Mouse (Mus musculus) left cerebral cortex, postnatal 14 days (tissue): Measurements from ENCODE around the gene Ehf. TPM values are rescaled to one million over a fixed set of nuclear protein-coding genes. Genes with fewer than 3 reads are reported as not detected.

Source experiments
- DNase-seq, 2 experiments: peaks; one replicate each; pipeline ENCODE4 v3.0.0; 2021 to 2022; ENCODE audit warnings: low spot score in 2 of 2, mixed read lengths in 1 of 2
- intact Hi-C: fragments of 180-260 bp; cut with DNase I; formaldehyde crosslinking; loops from one replicate; pipeline ENCODE4 v1.15.1; 2025
- total RNA-seq, 2 experiments: library from RNA; stranded (reverse); gene quantifications; 2 replicates each; pipeline ENCODE4 v1.2.3; 2021

Gene Ehf
- total RNA-seq, 2 experiments from 2014 or later = 0.13 to 0.25 TPM

DNA sequence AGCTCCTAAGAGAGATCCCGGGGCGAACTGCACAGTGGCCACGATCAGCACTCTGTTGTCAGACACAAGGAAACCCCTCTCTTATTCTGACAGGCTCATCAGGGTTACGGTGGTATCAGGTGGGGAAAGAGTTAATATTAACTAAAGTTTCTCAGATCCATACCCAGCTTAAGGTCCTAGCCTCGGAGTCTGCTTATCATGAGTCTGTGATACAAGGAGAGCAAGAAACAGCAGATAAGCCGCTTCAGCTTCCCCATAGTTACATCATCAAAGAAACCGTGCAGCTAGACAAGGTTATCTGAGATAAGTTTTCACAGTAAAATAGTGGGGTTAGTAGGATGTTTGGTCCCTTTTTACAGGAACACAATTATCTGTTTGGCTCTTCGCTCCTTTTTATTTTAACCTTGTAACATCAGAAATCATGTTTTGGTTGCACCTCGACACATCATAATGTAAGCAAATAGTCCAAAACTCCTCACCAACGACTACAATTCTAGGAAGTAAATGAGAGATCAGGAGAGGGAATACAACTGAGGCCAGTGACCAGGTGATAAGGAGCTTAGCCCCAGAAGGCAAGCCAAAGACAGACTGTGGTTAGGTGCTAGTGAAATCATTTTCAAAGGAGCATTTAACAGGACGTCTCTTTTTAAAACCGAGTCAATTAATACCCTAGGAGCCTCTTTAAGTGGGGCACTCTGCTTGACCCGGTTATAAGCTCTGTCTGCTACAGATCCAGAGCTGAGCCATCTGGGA is 4.2 kb downstream of the Ehf start:
- intact Hi-C loops = no loop called here
- no peak for DNase-seq

DNA sequence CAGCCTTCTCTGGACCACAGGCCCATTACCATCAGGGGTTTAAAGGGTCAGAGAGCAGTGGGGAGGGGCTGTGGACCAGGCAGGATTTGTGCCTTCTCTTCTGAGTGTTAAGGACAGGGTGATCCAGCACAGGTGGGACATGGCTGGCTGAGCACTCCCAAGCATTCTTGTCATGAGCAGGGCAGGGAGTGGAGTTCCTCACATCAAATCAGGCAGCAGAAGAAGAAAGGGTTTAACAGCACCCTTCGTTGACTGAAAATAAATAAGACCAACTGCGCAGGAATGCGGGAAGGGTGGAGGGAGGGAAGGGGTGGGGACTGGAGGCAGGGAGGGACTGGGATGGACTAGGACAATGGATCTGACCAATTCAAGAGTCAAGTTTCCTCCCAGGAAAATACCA is 8.6 kb downstream of the Ehf start:
- no peak for DNase-seq
- intact Hi-C loops = no loop called here

DNA sequence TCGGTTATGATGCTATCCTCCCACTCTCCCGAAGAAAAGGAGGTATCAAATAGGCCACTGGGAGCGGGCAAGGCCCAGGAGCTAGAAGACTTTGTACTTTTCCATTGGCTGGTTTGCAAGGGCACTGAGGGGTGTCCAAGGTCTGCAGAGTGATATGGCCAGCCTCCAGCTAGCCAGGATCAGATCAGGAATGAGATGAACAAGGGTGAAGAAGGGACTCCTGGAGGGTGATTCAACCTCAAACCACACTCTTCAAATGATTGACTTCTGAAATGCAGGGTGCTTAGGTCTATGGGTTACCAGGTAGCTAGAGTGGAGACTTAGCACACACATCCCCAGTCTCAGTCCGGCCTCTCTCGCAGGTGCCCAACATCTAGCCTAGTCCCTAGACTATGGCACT is 9.3 kb downstream of the Ehf start:
- intact Hi-C loops = no loop called here
- DNase-seq = no peak

DNA sequence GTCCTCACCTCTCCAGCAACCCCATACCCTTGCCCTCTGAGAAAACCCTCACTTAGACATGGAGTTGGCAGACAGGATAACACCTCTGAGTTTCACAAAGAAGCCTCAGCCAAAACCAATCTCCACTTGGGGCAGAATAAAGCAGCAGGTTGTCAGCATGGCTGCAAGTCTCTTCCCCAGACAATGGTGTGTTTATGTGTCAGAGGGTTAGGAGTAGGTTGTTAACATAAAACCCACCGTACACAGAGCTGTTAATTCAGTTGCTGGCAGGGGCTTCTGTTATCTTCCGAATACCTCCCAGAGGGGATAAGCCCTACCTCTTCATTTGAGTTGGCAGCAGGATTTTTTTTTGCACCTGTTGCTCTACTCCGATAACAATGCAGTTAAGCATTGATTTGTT is 9.9 kb downstream of the Ehf start:
- intact Hi-C loops = no loop called here
- DNase-seq = no peak

DNA sequence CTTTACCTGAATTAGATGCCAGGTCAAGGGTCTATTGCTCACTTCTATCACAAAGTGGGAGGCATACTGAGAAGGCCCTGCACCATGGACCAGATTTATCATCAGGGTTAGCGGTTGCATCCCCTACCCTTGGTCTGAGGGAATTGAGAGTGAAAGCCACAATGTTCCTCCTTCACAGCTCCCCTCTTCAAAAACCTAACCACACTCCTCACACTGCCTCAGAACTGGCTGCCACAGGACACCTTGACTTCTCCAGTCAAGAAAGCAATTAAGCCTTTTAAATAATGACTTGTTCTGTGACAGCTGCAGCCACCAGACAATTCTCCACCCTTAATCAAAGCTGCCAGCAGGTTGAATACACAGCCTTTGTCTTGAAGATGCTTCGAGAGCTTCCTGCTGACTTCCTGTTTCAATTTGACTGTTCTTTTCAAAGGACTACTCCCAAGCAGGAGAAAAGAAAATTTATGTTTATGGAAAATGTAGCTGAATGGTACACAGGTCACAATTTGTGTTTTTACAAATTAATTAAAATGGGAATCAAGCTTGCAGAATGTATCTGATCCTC is 12.3 kb downstream of the Ehf start:
- intact Hi-C loops = no loop called here
- no peak for DNase-seq

DNA sequence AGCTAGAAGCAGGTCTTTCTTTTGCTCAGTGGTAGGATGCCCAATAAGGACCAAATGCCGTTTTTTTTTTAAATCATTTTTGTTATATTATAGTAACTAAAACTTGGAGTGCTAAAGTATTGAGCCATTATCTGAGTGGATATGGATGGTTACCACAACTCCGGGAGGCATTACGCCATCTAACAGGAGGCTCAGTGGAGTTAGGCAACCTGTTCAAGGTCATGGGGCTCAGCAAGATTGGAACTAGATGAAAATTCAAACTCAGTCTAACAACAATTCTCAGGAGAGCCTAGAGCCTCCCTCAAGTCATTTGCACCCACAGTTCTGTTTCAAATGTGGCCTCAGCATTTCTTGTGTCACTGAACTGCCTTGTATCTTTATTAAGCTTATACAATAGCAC is 12.9 kb downstream of the Ehf start:
- intact Hi-C loops = no loop called here
- DNase-seq = no peak

DNA sequence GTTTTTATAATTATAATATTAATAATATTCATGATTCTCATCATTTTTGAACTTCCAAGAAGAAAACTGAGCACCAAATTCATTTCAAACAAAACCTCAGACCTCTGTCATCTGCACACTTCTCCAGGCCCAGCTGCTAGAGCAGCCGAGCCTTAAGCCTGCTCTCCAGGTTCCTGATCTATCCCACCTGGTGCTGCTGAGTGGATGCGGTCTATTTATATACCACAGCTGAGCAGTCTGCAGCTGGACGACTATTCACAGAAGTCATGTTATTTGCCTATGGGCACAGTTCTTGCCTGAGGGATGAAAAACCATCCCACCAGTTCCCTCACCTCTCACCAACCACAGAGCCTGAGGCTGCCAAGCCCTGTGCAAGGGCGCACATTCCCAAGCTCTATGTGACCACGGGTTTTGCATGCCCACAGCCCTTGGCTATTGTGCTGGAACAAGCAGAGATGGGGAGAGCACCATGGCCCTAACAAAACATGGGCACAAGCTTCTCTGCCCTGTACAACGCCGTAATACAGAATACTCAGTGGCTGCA is 13.6 kb downstream of the Ehf start:
- intact Hi-C loops = no loop called here
- no peak for DNase-seq

DNA sequence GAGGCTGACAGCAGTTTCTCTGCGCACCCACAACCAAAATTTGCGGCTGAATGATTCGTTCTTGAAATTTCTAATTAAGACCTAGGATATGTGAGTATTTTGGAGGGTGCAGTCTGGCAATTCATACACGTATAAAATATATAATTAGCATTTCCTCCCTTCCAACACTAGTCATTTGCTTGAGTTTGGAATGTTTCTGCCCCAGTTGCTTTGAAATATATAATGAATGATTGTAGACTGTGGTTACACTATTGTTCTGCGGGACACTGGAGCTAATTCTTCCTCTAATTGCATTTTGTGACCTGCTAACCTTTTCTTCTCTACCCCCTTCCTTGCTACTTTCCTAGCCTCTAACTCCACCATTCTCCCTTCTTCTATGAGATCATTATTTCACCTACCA is 15.4 kb downstream of the Ehf start:
- DNase-seq = no peak
- intact Hi-C loops = no loop called here

DNA sequence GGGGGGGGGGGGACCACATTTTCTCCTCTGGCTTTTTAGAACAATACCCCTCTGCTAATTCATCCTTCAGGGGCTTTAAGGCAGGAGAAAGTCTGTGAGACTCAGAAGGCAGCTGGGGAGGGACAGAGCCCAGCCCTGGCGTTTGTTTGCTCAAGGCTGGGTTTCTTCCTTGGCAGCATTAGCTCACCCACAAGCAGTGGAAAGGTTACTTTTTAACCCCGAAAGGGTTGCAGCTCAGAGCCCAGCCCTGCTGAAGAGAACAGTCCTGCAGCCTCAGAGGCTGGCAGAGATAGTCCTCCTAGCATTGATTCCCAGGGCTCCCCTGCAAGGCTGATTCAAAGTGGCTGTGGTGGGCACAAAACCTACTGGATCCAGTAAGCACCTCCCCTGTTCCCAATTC is 17.5 kb downstream of the Ehf start:
- intact Hi-C loops = no loop called here
- no peak for DNase-seq

DNA sequence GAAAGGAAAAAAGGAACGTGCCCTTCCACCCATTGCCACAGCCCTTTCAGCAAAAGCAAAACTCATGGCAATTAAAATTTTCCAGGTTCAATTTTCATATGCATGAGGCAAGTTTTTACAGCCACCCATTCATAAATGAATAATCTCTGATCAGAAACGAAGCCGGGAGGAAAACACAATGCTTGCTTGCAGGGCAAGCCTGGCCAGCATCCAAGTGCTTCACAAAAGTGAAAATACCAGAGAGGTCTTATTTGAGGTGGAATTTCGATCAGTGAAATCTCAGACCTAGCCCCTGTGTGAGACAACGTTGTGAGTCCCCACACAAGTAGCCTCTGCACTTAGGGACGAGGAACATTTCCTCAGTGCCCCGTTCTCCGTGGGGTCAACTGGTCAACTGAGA is 19.3 kb downstream of the Ehf start:
- DNase-seq = no peak
- intact Hi-C loops = no loop called here

DNA sequence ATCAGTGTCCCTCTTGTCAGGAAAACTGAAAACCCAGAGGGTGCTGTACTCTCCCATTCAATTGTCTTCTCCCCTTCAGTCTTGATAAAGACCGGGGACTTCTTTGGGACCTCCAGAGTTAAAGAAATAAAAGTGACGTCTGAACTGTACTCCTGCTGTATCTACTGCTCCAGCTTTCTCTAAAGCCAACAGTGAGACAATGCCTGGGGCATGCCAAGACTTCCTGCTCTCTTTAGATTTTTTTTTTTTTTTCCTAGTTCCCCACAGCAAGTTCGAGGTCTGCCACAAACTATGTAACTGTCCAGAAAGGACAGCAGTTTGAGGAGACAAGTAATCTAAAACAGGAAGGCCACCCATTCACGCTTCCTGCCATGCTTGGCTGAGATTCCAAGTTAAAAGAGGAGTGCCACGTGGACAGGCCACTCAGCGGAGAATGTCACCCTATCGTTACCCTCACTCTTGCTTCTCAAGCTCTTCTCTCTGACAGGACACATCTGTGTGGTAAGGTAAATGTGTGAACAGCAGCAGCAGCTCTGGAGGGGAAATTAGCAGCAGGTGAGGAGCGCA is 20.8 kb downstream of the Ehf start:
- intact Hi-C loops = no loop called here
- peak in 1 of 2 experiments; percentile 7 for DNase-seq

DNA sequence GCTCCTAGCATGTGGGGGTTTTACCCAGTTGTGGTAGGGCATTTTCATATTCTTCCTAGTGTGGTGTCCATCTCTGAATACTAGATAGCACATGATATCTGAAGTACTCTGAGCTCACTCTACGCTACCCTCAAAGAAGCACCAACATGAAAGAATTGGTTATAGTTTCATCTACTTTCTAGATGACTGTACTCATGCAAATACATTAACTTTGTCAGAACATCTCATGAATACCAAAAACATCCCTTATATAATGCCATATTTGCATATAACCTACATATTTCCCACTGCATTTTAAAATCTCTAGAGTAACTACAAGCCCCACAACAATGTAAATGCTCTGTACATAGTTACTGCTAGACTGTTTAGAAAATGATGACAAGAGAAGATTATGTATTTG is 23.2 kb downstream of the Ehf start:
- intact Hi-C loops = no loop called here

DNA sequence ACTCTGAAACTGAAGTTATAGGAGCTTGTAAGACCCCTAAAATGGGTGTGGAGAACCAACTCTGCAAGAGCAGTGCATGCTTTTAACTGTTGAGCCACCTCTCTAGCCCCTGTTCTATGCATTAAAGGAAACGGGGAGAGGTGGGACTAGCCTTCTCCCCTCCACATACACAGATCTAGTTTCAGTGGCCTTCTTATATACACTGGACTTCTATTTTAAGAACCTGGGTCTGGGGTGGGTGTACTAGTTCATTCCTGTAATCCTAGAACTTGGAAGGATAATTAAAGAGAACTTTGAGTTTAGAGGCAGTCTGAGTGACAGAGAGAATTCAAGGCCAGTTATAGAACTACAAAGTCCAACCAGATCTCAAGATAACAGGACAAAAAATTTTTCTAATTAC is 24.6 kb downstream of the Ehf start:
- DNase-seq = no peak
- intact Hi-C loops = no loop called here

More for the DNA sequence above, 23.2 kb downstream of the Ehf start:
- DNase-seq = peak in 1 of 2 experiments; percentile 31

DNA sequence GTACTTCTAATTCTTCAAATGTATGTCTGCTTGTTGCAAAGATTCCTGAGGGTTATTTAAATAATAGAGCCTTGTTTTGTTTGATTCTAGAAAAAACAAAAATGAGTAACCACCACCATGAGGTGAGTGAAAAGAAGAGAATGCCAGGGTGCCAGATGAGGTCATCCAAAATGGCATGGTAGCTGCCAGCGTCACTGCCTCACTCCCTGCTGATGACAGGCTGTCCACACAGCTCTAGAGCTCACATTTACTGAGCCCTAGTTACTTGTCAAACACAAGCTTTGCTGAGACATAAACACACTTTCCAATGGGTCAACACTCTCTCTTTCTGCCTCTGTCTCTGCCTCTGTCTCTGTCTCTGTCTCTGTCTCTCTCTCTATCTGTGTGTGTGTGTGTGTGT is 25.3 kb downstream of the Ehf start:
- intact Hi-C loops = no loop called here
- DNase-seq = no peak

DNA sequence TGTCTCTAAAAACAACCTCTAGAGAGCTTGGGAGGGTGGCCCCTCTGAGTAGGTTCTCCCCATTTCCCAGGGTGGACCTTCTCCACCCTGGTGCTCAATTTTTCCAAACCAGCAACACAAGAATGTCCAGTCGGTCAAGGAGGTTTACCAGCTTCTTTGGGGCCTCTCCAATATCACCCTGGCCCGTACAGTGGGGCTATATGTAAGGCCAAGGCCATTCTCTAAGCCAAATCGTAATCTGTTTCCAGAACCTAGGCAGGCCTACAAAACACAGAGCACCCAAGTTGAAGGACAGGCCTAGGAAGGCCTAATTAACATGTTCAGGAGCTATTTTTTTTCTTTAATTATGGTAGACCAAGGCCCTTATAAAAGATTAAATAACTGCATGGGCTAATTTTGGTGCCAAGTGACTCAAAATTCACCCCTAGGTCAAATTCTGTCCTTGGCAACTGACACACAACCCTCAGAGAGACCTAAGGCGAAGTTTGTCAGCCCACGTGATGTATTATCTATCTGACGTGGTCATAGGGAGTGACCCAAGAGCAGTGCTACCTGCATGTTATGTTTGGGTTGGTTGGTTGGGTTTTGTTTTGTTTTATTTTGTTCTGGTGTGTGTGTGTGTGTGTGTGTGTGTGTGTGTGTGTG is 27.6 kb downstream of the Ehf start:
- intact Hi-C loops = no loop called here
- DNase-seq = no peak

DNA sequence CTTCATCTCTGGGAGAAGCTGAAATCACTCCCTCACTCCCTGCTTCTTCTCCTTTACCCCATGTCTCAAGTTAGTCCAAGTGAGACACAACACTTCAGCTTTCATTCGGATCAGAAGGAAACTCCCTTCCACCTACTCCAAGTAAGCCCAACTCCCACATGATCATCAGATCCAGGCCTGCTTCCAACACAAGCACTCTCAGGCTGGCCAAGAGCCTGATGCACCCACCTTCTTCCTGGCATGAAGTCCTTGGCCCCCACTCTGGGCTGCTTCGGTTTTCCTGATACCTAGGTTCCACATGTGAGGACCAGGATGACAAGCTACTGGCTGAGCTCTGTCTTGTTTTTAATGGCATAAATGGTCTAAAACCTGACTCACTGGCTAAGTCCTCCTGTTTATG is 28.3 kb downstream of the Ehf start:
- intact Hi-C loops = no loop called here
- DNase-seq = peak; percentile 17 to 55

DNA sequence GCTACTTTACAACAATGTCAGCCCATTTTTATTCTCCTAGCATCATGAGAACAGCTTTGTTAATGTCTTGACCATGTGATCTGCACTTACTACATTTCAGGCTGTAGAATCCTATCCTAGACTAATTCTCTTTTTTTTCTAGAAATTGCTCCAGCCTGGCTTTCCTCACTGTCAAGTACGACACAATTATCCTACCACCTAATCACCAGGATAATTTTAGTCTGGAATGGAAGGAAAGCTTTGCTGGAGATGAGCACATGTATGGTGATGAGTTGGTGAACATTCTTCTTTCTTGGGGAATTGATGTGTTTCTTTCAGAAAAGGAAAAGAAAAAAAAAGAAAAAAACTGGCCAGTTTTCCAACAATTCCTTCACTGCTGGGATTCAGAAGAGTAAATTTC is 28.8 kb downstream of the Ehf start:
- intact Hi-C loops = no loop called here
- DNase-seq = no peak

DNA sequence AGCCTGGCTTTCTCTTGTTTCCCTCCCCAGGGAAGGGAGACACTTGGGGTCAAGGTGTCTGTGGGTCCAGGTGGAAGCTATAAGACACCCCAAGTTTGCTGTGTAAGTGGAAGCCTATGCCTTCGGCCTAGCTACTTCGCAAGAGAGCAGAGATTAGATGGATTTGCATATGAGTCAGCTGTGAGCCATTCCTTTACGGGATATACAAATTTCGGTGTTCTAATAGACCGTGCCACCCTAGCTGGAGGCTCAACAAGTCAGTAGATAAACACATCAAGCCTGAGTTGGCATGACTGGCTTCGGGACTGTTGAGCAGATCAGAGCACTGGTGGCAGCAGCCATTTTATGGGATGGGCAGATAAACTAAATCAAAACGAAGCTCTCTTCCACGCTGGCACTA is 31.6 kb downstream of the Ehf start:
- DNase-seq = no peak
- intact Hi-C loops = no loop called here

DNA sequence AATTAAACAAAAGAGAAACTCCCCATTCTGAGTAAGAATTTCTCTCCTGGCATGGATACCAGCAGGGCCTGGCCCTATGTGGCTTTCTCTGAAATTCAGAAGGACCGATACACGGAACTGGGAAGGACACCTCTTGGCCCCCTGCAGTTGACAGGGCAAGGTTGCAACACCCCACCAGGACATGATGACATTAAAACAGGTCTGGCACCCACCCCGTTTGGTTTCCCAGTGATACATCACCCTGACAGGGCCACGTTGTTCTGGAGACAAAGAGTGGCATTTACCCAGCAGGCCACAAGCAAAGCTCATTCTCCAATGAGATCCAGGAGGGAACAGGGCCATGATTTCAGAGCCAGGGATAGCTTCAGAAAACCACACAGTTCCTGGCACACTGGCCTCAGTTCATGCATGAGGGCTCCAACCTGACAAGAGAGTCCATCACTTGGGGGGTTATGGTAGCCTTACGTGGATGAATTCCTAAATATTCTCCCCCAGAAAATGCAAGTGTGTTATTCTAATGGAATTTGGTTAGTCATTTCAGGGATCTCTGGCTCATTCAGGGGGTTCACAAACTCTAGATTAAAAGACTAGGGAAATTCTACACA is 32.4 kb downstream of the Ehf start:
- intact Hi-C loops = no loop called here
- DNase-seq = no peak

DNA sequence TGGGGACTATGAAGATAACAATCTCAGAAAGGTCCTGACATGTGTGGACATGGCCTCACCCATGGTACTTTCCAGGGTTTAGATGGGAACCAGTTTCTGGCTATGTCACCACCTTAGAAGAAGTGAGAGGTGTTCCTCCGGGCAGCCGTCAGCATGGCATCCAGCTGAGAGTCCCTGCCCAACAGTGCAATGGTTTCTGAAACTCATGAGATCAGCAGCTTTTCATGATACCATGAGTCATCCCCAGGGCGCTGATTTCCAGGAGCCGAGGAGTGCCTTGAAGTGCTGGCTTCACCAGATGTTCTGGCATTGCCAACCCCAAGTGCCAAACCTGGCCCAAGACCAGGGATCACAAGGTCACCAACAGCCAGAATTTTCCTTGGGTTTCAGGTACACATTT is 64.0 kb downstream of the Ehf start:
- intact Hi-C loops = no loop called here
- DNase-seq = no peak
